Mouse (Mus musculus) ES-Bruce4 (cell line): ENCODE measurements around the gene Lce1e.

ENCODE experiments used
- CTCF ChIP-seq: IDR thresholded peaks from one replicate; pipeline ENCODE4 v1.8.1; 2011; ENCODE audit warnings: low read depth, low read length
- EP300 ChIP-seq: IDR thresholded peaks from 2 replicates; pipeline ENCODE4 v1.6.1; 2011; ENCODE audit warnings: low read depth, low read length; ENCODE audit not compliant: insufficient read depth

DNA sequence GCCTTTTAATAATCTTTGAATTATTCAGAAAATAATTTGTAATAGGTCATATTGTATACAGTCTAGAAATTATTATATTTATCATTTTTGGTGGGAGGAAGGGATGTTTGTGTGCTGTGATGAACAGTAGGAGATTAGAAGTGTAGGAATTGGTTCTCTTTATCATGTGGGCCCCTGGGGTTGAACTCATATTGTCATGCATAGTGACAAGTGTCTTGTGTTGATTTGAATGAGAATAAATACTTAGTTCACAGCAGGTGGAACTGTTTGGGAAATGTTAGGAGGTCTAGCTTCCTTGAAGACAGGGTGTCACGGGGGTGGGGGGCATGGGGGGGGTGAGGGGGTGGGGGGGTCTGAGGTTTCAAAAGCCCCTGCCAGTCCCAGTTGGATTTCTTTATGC, 14.3 kb downstream of the Lce1e start:
- no peak for TF ChIP-seq CTCF
- no peak for TF ChIP-seq EP300
